Mouse (Mus musculus) bone marrow, adult 2 months (tissue): ENCODE measurements around the gene Ly6g6f.
"Not testable (repeated sequence)": the region's sequence is repeated elsewhere in the genome, so short reads cannot be mapped to it uniquely, and the experiment has no call there.

Experiments
- CTCF ChIP-seq: fragments of 200-500 bp; IDR thresholded peaks from 2 replicates; pipeline ENCODE4 v1.5.1; 2011; ENCODE audit warnings: low read length, control low read depth; ENCODE audit not compliant: control insufficient read depth, insufficient read depth
- POLR2A ChIP-seq: fragments of 200-500 bp; IDR thresholded peaks from 2 replicates; pipeline ENCODE4 v1.6.1; 2011; ENCODE audit warnings: low read depth, mild to moderate bottlenecking, control low read depth, low read length, borderline replicate concordance; ENCODE audit not compliant: control insufficient read depth

DNA sequence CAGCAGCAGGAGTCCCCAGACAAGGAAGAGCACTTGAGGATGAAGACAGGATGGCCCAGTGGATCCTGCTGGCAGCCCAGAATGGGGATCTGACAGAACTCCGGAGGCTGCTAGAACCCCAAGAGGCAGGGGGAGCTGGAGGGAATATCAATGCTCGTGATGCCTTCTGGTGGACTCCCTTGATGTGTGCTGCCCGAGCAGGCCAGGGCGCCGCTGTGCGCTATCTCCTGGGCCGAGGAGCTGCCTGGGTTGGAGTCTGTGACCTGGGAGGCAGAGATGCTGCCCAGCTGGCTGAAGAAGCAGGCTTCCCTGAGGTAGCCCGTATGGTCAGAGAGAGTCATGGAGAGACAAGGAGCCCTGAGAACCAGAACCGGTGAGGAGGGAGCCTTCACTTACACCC is 37.9 kb upstream of the Ly6g6f start:
- not testable (repeated sequence) for TF ChIP-seq CTCF, POLR2A
